Mouse (Mus musculus) monocyte, adult 5-6 weeks (primary cell): Measurements from ENCODE around the gene Fkbp14. TPM values are rescaled to one million over a fixed set of nuclear protein-coding genes. Genes with fewer than 3 reads are reported as not detected.

Experiments
- ATAC-seq: fragments of 153-309, 156-312 bp; replicated peaks from 2 replicates; pipeline ENCODE4 v1.8.0; 2017; ENCODE audit warnings: mild to moderate bottlenecking; ENCODE audit not compliant: low TSS enrichment, insufficient number of reproducible peaks, severe bottlenecking, poor library complexity, low FRiP score
- total RNA-seq: library from RNA; stranded (forward); fragments of 200-1000, 200-491, 200-594 nt; gene quantifications from 3 replicates; pipeline ENCODE4 v1.2.3, GENCODE M21; 2017

Fkbp14 gene
- total RNA-seq, 1 experiment from 2014 or later, result not detected

GRCm38 (mm10) chr6:54592938-54593535 is 4.1 kb downstream of the Fkbp14 start:
- ATAC-seq, result peak; percentile 82

GRCm38 (mm10) chr6:54591778-54592177 is 5.3 kb downstream of the Fkbp14 start:
- ATAC-seq, result no peak

GRCm38 (mm10) chr6:54590691-54591090 is 6.4 kb downstream of the Fkbp14 start:
- no peak for ATAC-seq

- no peak for ATAC-seq
These were observed 8.9 kb downstream of the Fkbp14 start for GRCm38 (mm10) chr6:54588212-54588611.

GRCm38 (mm10) chr6:54587683-54588082 is 9.4 kb downstream of the Fkbp14 start:
- no peak for ATAC-seq

- no peak for ATAC-seq
These were observed 10.2 kb downstream of the Fkbp14 start for GRCm38 (mm10) chr6:54586911-54587310.

- no peak for ATAC-seq
These were observed 10.9 kb downstream of the Fkbp14 start for GRCm38 (mm10) chr6:54586175-54586574.

- no peak for ATAC-seq
These were observed 23.7 kb downstream of the Fkbp14 start for GRCm38 (mm10) chr6:54573218-54573955.

GRCm38 (mm10) chr6:54569776-54570175 is 27.3 kb downstream of the Fkbp14 start:
- ATAC-seq, result no peak

- ATAC-seq, result no peak
These were observed 30.6 kb downstream of the Fkbp14 start for GRCm38 (mm10) chr6:54566546-54566919.

GRCm38 (mm10) chr6:54565665-54566545 is 31.2 kb downstream of the Fkbp14 start, which contains the start of gene Scrn1:
Gene Scrn1 (minus strand): TSS chr6:54566489.
- ATAC-seq, result no peak

- ATAC-seq, result no peak
These were observed 32.1 kb downstream of the Fkbp14 start for GRCm38 (mm10) chr6:54565012-54565411.

GRCm38 (mm10) chr6:54564506-54564991 is 32.6 kb downstream of the Fkbp14 start:
- no peak for ATAC-seq

- no peak for ATAC-seq
These were observed 33.5 kb downstream of the Fkbp14 start for GRCm38 (mm10) chr6:54563561-54563960.

- no peak for ATAC-seq
These were observed 34.9 kb downstream of the Fkbp14 start for GRCm38 (mm10) chr6:54562018-54562809.

GRCm38 (mm10) chr6:54558466-54558865 is 38.6 kb downstream of the Fkbp14 start:
- ATAC-seq, result no peak

GRCm38 (mm10) chr6:54557671-54558070 is 39.4 kb downstream of the Fkbp14 start:
- no peak for ATAC-seq

- ATAC-seq, result no peak
These were observed 41.3 kb downstream of the Fkbp14 start for GRCm38 (mm10) chr6:54555816-54556215.
